Mouse (Mus musculus): ENCODE results near the gene Tk2. TPM values are rescaled to one million over a fixed set of nuclear protein-coding genes. Genes with fewer than 3 reads are reported as not detected.
A peak's percentile ranks its signal among the peaks of the same experiment; 100 is the strongest.

Tk2 gene
- polyA plus RNA-seq, 1 experiment from 2014 or later, result 51.7 TPM

- no peaks in the 10 kb centered on the region for H3K27me3 ChIP-seq (replicated peaks; ENCODE audit: control insufficient read depth, insufficient read depth, low read length)
- H3K36me3 ChIP-seq (ENCODE audit: control insufficient read depth, insufficient read depth), result peaks cover 48% of the 10 kb centered on the region
- ATAC-seq, result no peak
- H3K27ac ChIP-seq (ENCODE audit: low read length), result no peak overlapping the region
- H3K4me2 ChIP-seq (ENCODE audit: low read length), result no peak overlapping the region
- H3K9ac ChIP-seq (replicated peaks; ENCODE audit: low read depth, low read length), result no peak overlapping the region
- no peak overlapping the region for H3K4me3 ChIP-seq (replicated peaks; ENCODE audit: low read length)
- no peaks in the 10 kb centered on the region for H3K9me3 ChIP-seq (ENCODE audit: control insufficient read depth, low read length)
- WGBS, result 96% methylated on average over 5 of the region's 5 CpGs
- H3K4me1 ChIP-seq (replicated peaks; ENCODE audit: control insufficient read depth, insufficient read depth, low read length), result no peaks in the 10 kb centered on the region
These were observed 15.4 kb downstream of the Tk2 start for GRCm38 (mm10) chr8:104232919-104233318.

DNA sequence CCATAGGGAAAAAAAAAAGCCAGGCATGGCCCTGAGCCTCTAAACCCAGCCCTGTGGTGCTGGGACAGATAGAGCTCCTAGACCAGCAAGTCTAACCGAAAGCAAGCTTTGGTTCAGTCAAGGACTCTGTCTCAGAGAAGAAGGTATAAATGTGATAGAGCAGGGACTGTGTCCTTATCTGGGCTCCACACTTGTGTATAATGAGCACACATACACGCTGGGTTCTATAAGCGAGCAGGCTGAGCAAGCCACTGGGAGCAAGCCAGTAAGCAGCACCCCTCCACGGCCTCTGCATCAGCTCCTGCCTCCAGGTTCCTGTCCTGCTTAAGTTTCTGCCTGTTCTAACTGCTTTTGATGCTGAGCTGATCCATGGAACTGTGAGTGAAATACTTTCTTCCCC is 16.3 kb downstream of the Tk2 start:
- Histone ChIP-seq H3K27ac (ENCODE audit: low read length) (no peak overlapping the region), H3K9me3 (ENCODE audit: control insufficient read depth, low read length) (no peaks in the 10 kb centered on the region), H3K36me3 (ENCODE audit: control insufficient read depth, insufficient read depth) (peaks cover 53% of the 10 kb centered on the region), H3K4me1 (replicated peaks; ENCODE audit: control insufficient read depth, insufficient read depth, low read length) (no peaks in the 10 kb centered on the region), H3K27me3 (replicated peaks; ENCODE audit: control insufficient read depth, insufficient read depth, low read length) (no peaks in the 10 kb centered on the region), H3K9ac (replicated peaks; ENCODE audit: low read depth, low read length) (no peak overlapping the region), H3K4me2 (ENCODE audit: low read length) (no peak overlapping the region), H3K4me3 (replicated peaks; ENCODE audit: low read length) (no peak overlapping the region)
- no peak for ATAC-seq
- WGBS, result 97% methylated on average over 4 of the region's 4 CpGs

GRCm38 (mm10) chr8:104230377-104230776 is 18.0 kb downstream of the Tk2 start:
- H3K4me2 ChIP-seq (ENCODE audit: low read length), result no peak overlapping the region
- H3K27me3 ChIP-seq (replicated peaks; ENCODE audit: control insufficient read depth, insufficient read depth, low read length), result no peaks in the 10 kb centered on the region
- H3K27ac ChIP-seq (ENCODE audit: low read length), result no peak overlapping the region
- peaks cover 59% of the 10 kb centered on the region for H3K36me3 ChIP-seq (ENCODE audit: control insufficient read depth, insufficient read depth)
- WGBS, result 92% methylated on average over 9 of the region's 9 CpGs
- H3K4me1 ChIP-seq (replicated peaks; ENCODE audit: control insufficient read depth, insufficient read depth, low read length), result no peaks in the 10 kb centered on the region
- H3K4me3 ChIP-seq (replicated peaks; ENCODE audit: low read length), result no peak overlapping the region
- no peak for ATAC-seq
- H3K9ac ChIP-seq (replicated peaks; ENCODE audit: low read depth, low read length), result no peak overlapping the region
- H3K9me3 ChIP-seq (ENCODE audit: control insufficient read depth, low read length), result no peaks in the 10 kb centered on the region

DNA sequence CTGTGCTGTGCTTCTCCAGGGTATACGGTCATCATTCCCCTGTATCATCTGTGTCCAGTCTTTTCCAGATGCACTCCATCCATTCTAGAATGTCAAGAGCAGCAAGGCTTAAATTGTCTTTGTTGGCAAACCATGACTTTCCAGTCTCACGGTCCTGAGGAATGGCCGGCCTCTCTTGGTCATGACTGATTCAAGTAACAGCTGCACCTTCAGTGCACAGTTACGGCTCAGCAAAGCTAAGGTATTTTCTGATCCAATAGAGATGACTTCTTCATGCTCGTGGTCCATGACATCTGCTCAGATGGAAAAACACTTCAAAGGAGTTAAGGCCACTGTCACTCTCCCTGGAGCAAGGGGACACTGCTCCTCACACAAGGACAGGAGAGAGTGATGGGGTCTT is 21.3 kb downstream of the Tk2 start:
- Histone ChIP-seq H3K36me3 (ENCODE audit: control insufficient read depth, insufficient read depth) (peaks cover 56% of the 10 kb centered on the region), H3K4me2 (ENCODE audit: low read length) (no peak overlapping the region), H3K4me1 (replicated peaks; ENCODE audit: control insufficient read depth, insufficient read depth, low read length) (no peaks in the 10 kb centered on the region), H3K9me3 (ENCODE audit: control insufficient read depth, low read length) (no peaks in the 10 kb centered on the region; the same call in 1 of the 2 replicates), H3K27ac (ENCODE audit: low read length) (no peak overlapping the region), H3K27me3 (replicated peaks; ENCODE audit: control insufficient read depth, insufficient read depth, low read length) (no peaks in the 10 kb centered on the region), H3K4me3 (replicated peaks; ENCODE audit: low read length) (no peak overlapping the region), H3K9ac (replicated peaks; ENCODE audit: low read depth, low read length) (no peak overlapping the region)
- no peak for ATAC-seq
- WGBS, result 96% methylated on average over 5 of the region's 5 CpGs

GRCm38 (mm10) chr8:104219806-104220205 is 28.6 kb downstream of the Tk2 start:
- whole genome bisulfite sequencing, result 45% methylated on average over 5 of the region's 5 CpGs
- no peaks in the 10 kb centered on the region for H3K27me3 ChIP-seq (replicated peaks; ENCODE audit: control insufficient read depth, insufficient read depth, low read length)

DNA sequence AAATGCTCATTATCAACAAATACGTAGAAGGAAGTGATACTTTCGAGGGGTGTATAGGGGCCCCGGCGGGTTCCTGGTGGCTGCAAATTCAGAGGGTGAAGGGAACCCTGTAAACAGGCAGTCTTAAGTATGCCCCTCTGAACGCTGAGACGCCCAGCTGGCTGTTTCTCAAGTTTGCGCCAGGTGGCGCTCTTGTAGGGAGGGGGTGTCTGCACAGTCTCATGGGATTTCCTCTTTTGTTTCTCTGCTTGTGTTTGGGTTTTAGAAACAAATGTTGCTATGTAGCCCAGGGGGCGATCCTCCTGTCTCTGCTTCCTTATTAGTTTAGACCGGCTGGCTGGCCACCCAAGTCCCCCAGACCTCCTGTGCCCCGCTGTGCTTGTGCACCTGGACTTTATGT is 29.3 kb downstream of the Tk2 start:
- H3K27ac ChIP-seq (ENCODE audit: low read length), result no peak overlapping the region
- H3K27me3 ChIP-seq (replicated peaks; ENCODE audit: control insufficient read depth, insufficient read depth, low read length), result no peaks in the 10 kb centered on the region
- no peaks in the 10 kb centered on the region for H3K9me3 ChIP-seq (ENCODE audit: control insufficient read depth, low read length)
- ATAC-seq, result 0 out of 2 replicates have a peak, but pooled peaks have one; percentile 32
- H3K4me2 ChIP-seq (ENCODE audit: low read length), result no peak overlapping the region
- H3K36me3 ChIP-seq (ENCODE audit: control insufficient read depth, insufficient read depth), result peaks cover 5% of the 10 kb centered on the region
- no peak overlapping the region for H3K9ac ChIP-seq (replicated peaks; ENCODE audit: low read depth, low read length)
- no peaks in the 10 kb centered on the region for H3K4me1 ChIP-seq (replicated peaks; ENCODE audit: control insufficient read depth, insufficient read depth, low read length)
- 12% methylated on average over 11 of the region's 11 CpGs for WGBS
- H3K4me3 ChIP-seq (replicated peaks; ENCODE audit: low read length), result no peak overlapping the region

More at GRCm38 (mm10) chr8:104219806-104220205, 28.6 kb downstream of the Tk2 start:
- Histone ChIP-seq H3K36me3 (ENCODE audit: control insufficient read depth, insufficient read depth) (peaks cover 10% of the 10 kb centered on the region), H3K4me2 (ENCODE audit: low read length) (no peak overlapping the region), H3K9ac (replicated peaks; ENCODE audit: low read depth, low read length) (no peak overlapping the region), H3K9me3 (ENCODE audit: control insufficient read depth, low read length) (no peaks in the 10 kb centered on the region; the same call in 1 of the 2 replicates), H3K4me1 (replicated peaks; ENCODE audit: control insufficient read depth, insufficient read depth, low read length) (no peaks in the 10 kb centered on the region), H3K4me3 (replicated peaks; ENCODE audit: low read length) (no peak overlapping the region), H3K27ac (ENCODE audit: low read length) (no peak overlapping the region)
- ATAC-seq, result peak; percentile 65

GRCm38 (mm10) chr8:104217601-104218000 is 30.8 kb downstream of the Tk2 start:
- Histone ChIP-seq H3K27me3 (replicated peaks; ENCODE audit: control insufficient read depth, insufficient read depth, low read length) (no peaks in the 10 kb centered on the region), H3K9me3 (ENCODE audit: control insufficient read depth, low read length) (no peaks in the 10 kb centered on the region), H3K36me3 (ENCODE audit: control insufficient read depth, insufficient read depth) (no peaks in the 10 kb centered on the region), H3K4me3 (replicated peaks; ENCODE audit: low read length) (no peak overlapping the region), H3K4me1 (replicated peaks; ENCODE audit: control insufficient read depth, insufficient read depth, low read length) (no peaks in the 10 kb centered on the region), H3K27ac (ENCODE audit: low read length) (no peak overlapping the region), H3K9ac (replicated peaks; ENCODE audit: low read depth, low read length) (no peak overlapping the region), H3K4me2 (ENCODE audit: low read length) (no peak overlapping the region)
- WGBS, result 90% methylated on average over 5 of the region's 5 CpGs
- no peak for ATAC-seq

DNA sequence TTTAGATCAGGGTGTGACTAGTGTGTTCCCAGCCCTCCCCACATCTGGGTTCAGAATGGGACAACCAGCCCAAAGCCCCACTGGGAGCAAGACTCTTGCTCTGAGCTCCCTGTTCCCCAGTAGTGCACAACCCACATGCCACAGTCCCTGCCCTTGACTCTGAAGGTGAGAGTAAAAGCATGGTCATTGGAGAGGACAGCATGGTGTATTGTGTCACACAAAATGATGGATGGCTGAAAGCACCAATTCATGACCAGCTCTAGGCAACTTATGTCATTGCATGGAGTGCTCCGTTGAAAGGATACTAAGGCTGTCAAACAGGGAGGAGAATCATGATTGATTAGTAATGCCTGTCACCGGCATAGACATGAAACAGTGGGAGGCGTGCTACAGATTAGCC is 43.1 kb downstream of the Tk2 start:
- Histone ChIP-seq H3K27ac (ENCODE audit: low read length) (no peak overlapping the region), H3K27me3 (replicated peaks; ENCODE audit: control insufficient read depth, insufficient read depth, low read length) (no peaks in the 10 kb centered on the region), H3K4me1 (replicated peaks; ENCODE audit: control insufficient read depth, insufficient read depth, low read length) (no peaks in the 10 kb centered on the region), H3K9ac (replicated peaks; ENCODE audit: low read depth, low read length) (no peak overlapping the region), H3K4me2 (ENCODE audit: low read length) (no peak overlapping the region), H3K9me3 (ENCODE audit: control insufficient read depth, low read length) (no peaks in the 10 kb centered on the region; the same call in 1 of the 2 replicates), H3K36me3 (ENCODE audit: control insufficient read depth, insufficient read depth) (no peaks in the 10 kb centered on the region), H3K4me3 (replicated peaks; ENCODE audit: low read length) (no peak overlapping the region)
- WGBS, result 76% methylated on average over 3 of the region's 3 CpGs
- no peak for ATAC-seq

DNA sequence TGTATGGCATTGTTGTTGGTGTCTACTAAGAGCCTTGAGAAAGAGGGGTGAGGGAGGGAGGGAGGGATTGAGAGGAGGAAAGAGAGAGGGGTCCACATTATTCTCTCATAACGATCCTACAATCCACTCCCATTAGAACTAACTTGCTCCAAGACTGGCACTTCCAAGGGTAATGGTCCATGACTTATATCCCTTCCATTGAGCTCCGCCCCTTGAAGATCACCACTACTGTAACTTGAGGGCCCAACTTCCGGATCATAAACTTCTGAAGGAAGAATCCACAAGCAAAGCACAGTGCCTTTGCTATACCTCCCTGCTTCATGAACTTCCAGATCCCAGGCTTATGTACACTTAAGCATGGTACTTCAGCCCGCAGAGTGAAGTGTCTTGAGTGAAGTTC is 46.0 kb downstream of the Tk2 start:
- H3K4me1 ChIP-seq (replicated peaks; ENCODE audit: control insufficient read depth, insufficient read depth, low read length), result no peaks in the 10 kb centered on the region
- H3K27me3 ChIP-seq (replicated peaks; ENCODE audit: control insufficient read depth, insufficient read depth, low read length), result no peaks in the 10 kb centered on the region
- no peak overlapping the region for H3K4me2 ChIP-seq (ENCODE audit: low read length)
- no peaks in the 10 kb centered on the region for H3K9me3 ChIP-seq (ENCODE audit: control insufficient read depth, low read length)
- 95% methylated on average over 4 of the region's 4 CpGs for WGBS
- H3K9ac ChIP-seq (replicated peaks; ENCODE audit: low read depth, low read length), result no peak overlapping the region
- no peaks in the 10 kb centered on the region for H3K36me3 ChIP-seq (ENCODE audit: control insufficient read depth, insufficient read depth)
- H3K4me3 ChIP-seq (replicated peaks; ENCODE audit: low read length), result no peak overlapping the region
- no peak for ATAC-seq
- H3K27ac ChIP-seq (ENCODE audit: low read length), result no peak overlapping the region

- ATAC-seq, result no peak
- Histone ChIP-seq H3K4me3 (replicated peaks; ENCODE audit: low read length) (no peak overlapping the region), H3K4me2 (ENCODE audit: low read length) (no peak overlapping the region), H3K9ac (replicated peaks; ENCODE audit: low read depth, low read length) (no peak overlapping the region), H3K27me3 (replicated peaks; ENCODE audit: control insufficient read depth, insufficient read depth, low read length) (no peaks in the 10 kb centered on the region), H3K36me3 (ENCODE audit: control insufficient read depth, insufficient read depth) (no peaks in the 10 kb centered on the region), H3K9me3 (ENCODE audit: control insufficient read depth, low read length) (no peaks in the 10 kb centered on the region), H3K4me1 (replicated peaks; ENCODE audit: control insufficient read depth, insufficient read depth, low read length) (no peaks in the 10 kb centered on the region), H3K27ac (ENCODE audit: low read length) (no peak overlapping the region)
- WGBS, result 87% methylated on average over 3 of the region's 3 CpGs
These were observed 46.7 kb downstream of the Tk2 start for GRCm38 (mm10) chr8:104201622-104202021.
